Mouse (Mus musculus) ES-E14 (cell line): ENCODE measurements around the gene Fbxo46. TPM values are rescaled to one million over a fixed set of nuclear protein-coding genes. Genes with fewer than 3 reads are reported as not detected.

ENCODE experiments used
- DNase-seq: peaks from one replicate; pipeline ENCODE4 v3.0.0-alpha.2; 2013; ENCODE audit warnings: low read depth, low spot score
- H3K27ac ChIP-seq: 2 replicates; pipeline ENCODE4 v1.5.1; 2012; ENCODE audit warnings: low read depth, mild to moderate bottlenecking, low read length, moderate library complexity, mixed read lengths; ENCODE audit not compliant: poor library complexity, insufficient read depth, severe bottlenecking
- H3K36me3 ChIP-seq: 2 replicates; pipeline ENCODE4 v1.6.1; 2012; ENCODE audit warnings: mild to moderate bottlenecking, low read length, moderate library complexity, mixed read lengths; ENCODE audit not compliant: control insufficient read depth, poor library complexity, insufficient read depth, severe bottlenecking
- H3K4me1 ChIP-seq, 2 experiments: fragments of 150-350 bp in 1 of 2; sonication (generic) in 1 of 2; 2 replicates each; pipeline ENCODE4 v1.6.1; 2012; ENCODE audit warnings: low read length in 2 of 2, mild to moderate bottlenecking in 1 of 2, mixed read lengths in 1 of 2; ENCODE audit not compliant: control insufficient read depth in 2 of 2, insufficient read depth in 2 of 2, poor library complexity in 1 of 2
- H3K4me3 ChIP-seq, 2 experiments: fragments of 150-350 bp in 1 of 2; sonication (generic) in 1 of 2; 2 replicates each; pipeline ENCODE4 v1.5.1; 2012; ENCODE audit warnings: low read length in 2 of 2, low read depth in 1 of 2, mild to moderate bottlenecking in 1 of 2, mixed read lengths in 1 of 2; ENCODE audit not compliant: insufficient read depth in 1 of 2, poor library complexity in 1 of 2, severe bottlenecking in 1 of 2
- H3K9ac ChIP-seq: 2 replicates; pipeline ENCODE4 v1.6.1; 2012; ENCODE audit warnings: low read depth, mild to moderate bottlenecking, low read length, mixed read lengths; ENCODE audit not compliant: poor library complexity, insufficient read depth, severe bottlenecking
- H3K9me3 ChIP-seq: fragments of 150-350 bp; sonication (generic); 2 replicates; pipeline ENCODE4 v1.6.1; 2012; ENCODE audit warnings: low read depth, mild to moderate bottlenecking, low read length; ENCODE audit not compliant: control insufficient read depth, insufficient read depth
- CHD2 ChIP-seq: IDR thresholded peaks from 2 replicates; pipeline ENCODE4 v1.6.1; 2014; ENCODE audit warnings: mild to moderate bottlenecking, low read depth, low read length, inconsistent platforms
- HCFC1 ChIP-seq: IDR thresholded peaks from 2 replicates; pipeline ENCODE4 v1.6.1; 2012; ENCODE audit warnings: low read length, inconsistent platforms, borderline replicate concordance; ENCODE audit not compliant: insufficient read depth
- MAFK ChIP-seq: IDR thresholded peaks from 2 replicates; pipeline ENCODE4 v1.6.1; 2014; ENCODE audit warnings: mild to moderate bottlenecking, low read depth, low read length, inconsistent platforms; ENCODE audit not compliant: insufficient read depth
- ZC3H11A ChIP-seq: IDR thresholded peaks from 2 replicates; pipeline ENCODE4 v1.6.1; 2012; ENCODE audit warnings: low read depth, mild to moderate bottlenecking, inconsistent platforms, low read length, borderline replicate concordance
- ZNF384 ChIP-seq: IDR thresholded peaks from 2 replicates; pipeline ENCODE4 v1.6.1; 2012; ENCODE audit warnings: low read depth, low read length, inconsistent platforms
- in situ Hi-C, 2 experiments: fragments of 600-800 bp; cut with MboI; formaldehyde crosslinking; loops; one replicate each; pipeline ENCODE4 v1.15.1; 2025; ENCODE audit warnings: low sequenced_read_pairs in 2 of 2, inconsistent platforms in 1 of 2; ENCODE audit not compliant: unreplicated experiment in 2 of 2
- total RNA-seq: library from RNA; depleted of rRNA; stranded (reverse); fragments of 300-350 nt; gene quantifications from 2 replicates; pipeline ENCODE4 v1.2.3, GENCODE M21; 2012; rRNA removed

Fbxo46 gene
- total RNA-seq, 1 experiment, result 19.5 TPM

DNA sequence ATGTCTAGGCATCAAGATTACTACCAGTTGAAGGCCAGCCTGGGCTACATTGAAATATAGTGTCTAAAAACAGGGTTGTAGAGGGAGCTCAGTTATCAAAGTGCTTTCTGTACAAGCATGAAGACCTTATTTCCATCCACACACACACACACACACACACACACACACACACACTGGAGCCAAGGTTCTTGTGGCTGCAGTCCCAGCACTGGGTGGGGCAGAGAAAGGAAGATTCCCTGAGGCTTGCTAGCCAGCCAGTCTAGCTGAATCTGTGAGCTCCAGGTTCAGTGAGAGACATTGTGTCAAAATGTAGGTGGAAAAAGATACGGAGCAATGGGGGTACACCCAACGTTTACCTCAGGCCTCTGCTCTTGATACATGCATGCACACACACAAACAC, 64.6 kb downstream of the Fbxo46 start:
- Histone ChIP-seq H3K4me3 (no peak overlapping the region), H3K27ac (peak overlapping the region; percentile 15; the same call in 1 of the 2 replicates), H3K9me3 (no peaks in the 10 kb centered on the region), H3K9ac (no peak overlapping the region), H3K36me3 (peaks cover 4% of the 10 kb centered on the region; the same call in 1 of the 2 replicates), H3K4me1 (peaks cover 5 to 30% of the 10 kb centered on the region in 2 experiments; a peak in 3 of 4 replicates)
- no peak for DNase-seq
- TF ChIP-seq ZC3H11A, result no peak
- in situ Hi-C loops, result loop anchor here in 1 of 2 experiments (5.0 kb wide), 1 partner anchor 98 kb away; the partner anchor contains the start of genes Ppm1n and Rtn2

GRCm38 (mm10) chr7:19184758-19185157, 65.1 kb downstream of the Fbxo46 start:
- Histone ChIP-seq H3K9ac (no peak overlapping the region), H3K27ac (peak overlapping the region; percentile 47), H3K4me3 (no peak overlapping the region), H3K9me3 (no peaks in the 10 kb centered on the region), H3K4me1 (peaks cover 5 to 25% of the 10 kb centered on the region in 2 experiments; a peak in 3 of 4 replicates), H3K36me3 (peaks cover 4% of the 10 kb centered on the region; the same call in 1 of the 2 replicates)
- TF ChIP-seq HCFC1, result no peak
- TF ChIP-seq MAFK, result no peak
- TF ChIP-seq ZNF384, result no peak
- no peak for TF ChIP-seq CHD2
- DNase-seq, result no peak
- in situ Hi-C loops, result loop anchor here in 1 of 2 experiments (5.0 kb wide), 1 partner anchor 98 kb away; the partner anchor contains the start of genes Ppm1n and Rtn2

Other genes starting within 250 kb of the Fbxo46 start
- gene Pglyrp1, start 248.5 kb upstream of the Fbxo46 start, total RNA-seq, result 0.89 and 1.4 TPM in 2 replicates
- gene Ccdc61, start 209.4 kb upstream of the Fbxo46 start, total RNA-seq, result 11.8 and 19.4 TPM in 2 replicates
- gene Nova2, start 194.0 kb upstream of the Fbxo46 start, total RNA-seq, result 0.79 and 0.80 TPM in 2 replicates
- gene Nanos2, start 132.5 kb upstream of the Fbxo46 start, total RNA-seq, result not detected in 2 replicates
- gene Mypop, start 128.6 kb upstream of the Fbxo46 start, total RNA-seq, result 3.1 and 3.7 TPM in 2 replicates
- gene Irf2bp1, start 115.8 kb upstream of the Fbxo46 start, total RNA-seq, result 15.9 and 16.3 TPM in 2 replicates
- gene Foxa3, start 96.3 kb upstream of the Fbxo46 start, total RNA-seq, result 1.6 and 1.7 TPM in 2 replicates
- gene Sympk, start 95.5 kb upstream of the Fbxo46 start, total RNA-seq, result 91.5 and 105 TPM in 2 replicates
- 0.94 and 2.3 TPM in 2 replicates for gene Rsph6a, start 65.2 kb upstream of the Fbxo46 start, total RNA-seq
- 41.3 and 45.2 TPM in 2 replicates for gene Dmwd, start 43.6 kb upstream of the Fbxo46 start, total RNA-seq
- 32.6 and 34.1 TPM in 2 replicates for gene Dmpk, start 36.0 kb upstream of the Fbxo46 start, total RNA-seq
- gene Six5, start 25.3 kb upstream of the Fbxo46 start, total RNA-seq, result 2.9 and 3.0 TPM in 2 replicates
- 1.2 and 1.9 TPM in 2 replicates for gene Gm4969, start 1.5 kb upstream of the Fbxo46 start, total RNA-seq
- gene Qpctl, start 29.4 kb downstream of the Fbxo46 start, total RNA-seq, result 8.1 and 11.7 TPM in 2 replicates
- 355 and 382 TPM in 2 replicates for gene Snrpd2, start 29.9 kb downstream of the Fbxo46 start, total RNA-seq
- 1.5 and 3.6 TPM in 2 replicates for gene Gipr, start 46.3 kb downstream of the Fbxo46 start, total RNA-seq
- gene Eml2, start 56.6 kb downstream of the Fbxo46 start, total RNA-seq, result 29.5 and 29.8 TPM in 2 replicates
- 3.8 TPM in 2 replicates for gene Gpr4, start 92.7 kb downstream of the Fbxo46 start, total RNA-seq
- 12.6 and 15.8 TPM in 2 replicates for gene Opa3, start 108.5 kb downstream of the Fbxo46 start, total RNA-seq
- 92.5 and 108 TPM in 2 replicates for gene Vasp, start 152.0 kb downstream of the Fbxo46 start, total RNA-seq
- 2.9 and 9.7 TPM in 2 replicates for gene Ppm1n, start 160.2 kb downstream of the Fbxo46 start, total RNA-seq
- gene Rtn2, start 162.8 kb downstream of the Fbxo46 start, total RNA-seq, result 9.9 and 10.8 TPM in 2 replicates
- 5.8 and 6.3 TPM in 2 replicates for gene Fosb, start 190.2 kb downstream of the Fbxo46 start, total RNA-seq
- 48.0 and 53.2 TPM in 2 replicates for gene Ercc1, start 224.9 kb downstream of the Fbxo46 start, total RNA-seq
- 18.3 and 26.7 TPM in 2 replicates for gene Cd3eap, start 239.6 kb downstream of the Fbxo46 start, total RNA-seq
- 5.3 and 7.4 TPM in 2 replicates for gene Ppp1r13l, start 239.9 kb downstream of the Fbxo46 start, total RNA-seq